Mouse (Mus musculus) E14TG2a.4 (cell line): Measurements from ENCODE around the gene Nacc1.

Source experiments
- CTCF ChIP-seq: conservative IDR thresholded peaks from 2 replicates; pipeline ENCODE4 v1.5.1; 2014; ENCODE audit warnings: low read length
- POU5F1 ChIP-seq: IDR thresholded peaks from 2 replicates; pipeline ENCODE4 v1.6.1; 2014; ENCODE audit warnings: low read length, borderline replicate concordance

GRCm38 (mm10) chr8:84661458-84661871 is 26.2 kb downstream of the Nacc1 start:
- TF ChIP-seq CTCF (no peak), POU5F1 (no peak)
